Mouse (Mus musculus) B cell, adult 2 months (primary cell): ENCODE data around the gene Sfxn4.

Source experiments
- DNase-seq, 2 experiments: peaks; one replicate each; pipeline ENCODE4 v3.0.0; 2022

Gene Sfxn4

GRCm38 (mm10) chr19:60818677-60819076, 42.6 kb downstream of the Sfxn4 start:
- DNase-seq, result no peak

GRCm38 (mm10) chr19:60813133-60813532, 48.1 kb downstream of the Sfxn4 start:
- no peak for DNase-seq

- no peak for DNase-seq
Measured at GRCm38 (mm10) chr19:60812036-60812389, 49.3 kb downstream of the Sfxn4 start.

- peak; percentile 94 to 96 for DNase-seq
Measured at GRCm38 (mm10) chr19:60811098-60812035, 49.9 kb downstream of the Sfxn4 start, which contains the start of gene Fam45a. Gene Fam45a (plus strand): TSS chr19:60811585.

- DNase-seq, result no peak
Measured at GRCm38 (mm10) chr19:60809927-60810326, 51.4 kb downstream of the Sfxn4 start.

- no peak for DNase-seq
Measured at GRCm38 (mm10) chr19:60804903-60805302, 56.4 kb downstream of the Sfxn4 start.

- no peak for DNase-seq
Measured at GRCm38 (mm10) chr19:60799867-60800569, 61.3 kb downstream of the Sfxn4 start.

- DNase-seq, result no peak
Measured at GRCm38 (mm10) chr19:60797415-60797814, 63.9 kb downstream of the Sfxn4 start.

- no peak for DNase-seq
Measured at GRCm38 (mm10) chr19:60795244-60795643, 66.0 kb downstream of the Sfxn4 start.

GRCm38 (mm10) chr19:60793170-60793707, 68.0 kb downstream of the Sfxn4 start:
- no peak for DNase-seq

- peak in 1 of 2 experiments; percentile 5 for DNase-seq
Measured at GRCm38 (mm10) chr19:60791164-60791563, 70.1 kb downstream of the Sfxn4 start.

- peak; percentile 95 to 96 for DNase-seq
Measured at GRCm38 (mm10) chr19:60790551-60791161, 70.6 kb downstream of the Sfxn4 start, which contains the start of gene Eif3a. Gene Eif3a (minus strand): TSS chr19:60790658.

- peak in 1 of 2 experiments; percentile 67 for DNase-seq
Measured at GRCm38 (mm10) chr19:60789919-60790506, 71.3 kb downstream of the Sfxn4 start.

GRCm38 (mm10) chr19:60789452-60789851, 71.8 kb downstream of the Sfxn4 start:
- no peak for DNase-seq

GRCm38 (mm10) chr19:60788214-60788960, 72.9 kb downstream of the Sfxn4 start:
- no peak for DNase-seq

- no peak for DNase-seq
Measured at GRCm38 (mm10) chr19:60787465-60788150, 73.7 kb downstream of the Sfxn4 start.
